Mouse (Mus musculus): ENCODE measurements at regions not wholly inside any gene's neighbourhood (a gene's known extent, or its start where the extent isn't known, plus 50 kb on each side); places are given as distances from the start of the nearest gene placed in this dataset.

- H3K27ac ChIP-seq = no peak overlapping the region
- intact Hi-C loops (cut with DNase I) = no loop called here
- no peaks in the 10 kb centered on the region for H3K4me1 ChIP-seq (ENCODE audit: control insufficient read depth, insufficient read depth, low read length)
- TF ChIP-seq EP300 (IDR thresholded peaks at IDR 0.05; ENCODE audit: insufficient read depth, low read depth, low read length) = no peak
- no peak for TF ChIP-seq CTCF (IDR thresholded peaks at IDR 0.05)
- TF ChIP-seq POLR2A (IDR thresholded peaks at IDR 0.05; ENCODE audit: insufficient read depth, low read depth, low read length) = no peak
- 78% methylated on average over 12 of the region's 12 CpGs for WGBS
- H3K36me3 ChIP-seq (ENCODE audit: control insufficient read depth, insufficient read depth, low read length) = no peaks in the 10 kb centered on the region
- no peak for DNase-seq
- no peak overlapping the region for H3K4me3 ChIP-seq
- no peaks in the 10 kb centered on the region for H3K27me3 ChIP-seq (ENCODE audit: control insufficient read depth, insufficient read depth, low read length)
- no peaks in the 10 kb centered on the region for H3K79me2 ChIP-seq (replicated peaks; ENCODE audit: control insufficient read depth, insufficient read depth, low read length)
- no peak overlapping the region for H3K9ac ChIP-seq (ENCODE audit: low read depth, low read length)
Observed at GRCm38 (mm10) chr6:101937467-101938392, 560.0 kb upstream of the Pdzrn3 start.

- TF ChIP-seq EP300 (IDR thresholded peaks at IDR 0.05; ENCODE audit: insufficient read depth, low read depth, low read length) = no peak
- TF ChIP-seq POLR2A (IDR thresholded peaks at IDR 0.05; ENCODE audit: insufficient read depth, low read depth, low read length) = no peak
- TF ChIP-seq CTCF (IDR thresholded peaks at IDR 0.05) = no peak
- no peak for DNase-seq
- no peaks in the 10 kb centered on the region for H3K4me1 ChIP-seq (ENCODE audit: control insufficient read depth, insufficient read depth, low read length)
- no peak overlapping the region for H3K27ac ChIP-seq
- 91% methylated on average over 5 of the region's 5 CpGs for WGBS
- H3K4me3 ChIP-seq = no peak overlapping the region
- intact Hi-C loops (cut with DNase I) = no loop called here
- H3K79me2 ChIP-seq (replicated peaks; ENCODE audit: control insufficient read depth, insufficient read depth, low read length) = no peaks in the 10 kb centered on the region
- no peak overlapping the region for H3K9ac ChIP-seq (ENCODE audit: low read depth, low read length)
- H3K36me3 ChIP-seq (ENCODE audit: control insufficient read depth, insufficient read depth, low read length) = no peaks in the 10 kb centered on the region
- no peaks in the 10 kb centered on the region for H3K27me3 ChIP-seq (ENCODE audit: control insufficient read depth, insufficient read depth, low read length)
Observed at GRCm38 (mm10) chr6:101931768-101932167, 554.1 kb upstream of the Pdzrn3 start.

DNA sequence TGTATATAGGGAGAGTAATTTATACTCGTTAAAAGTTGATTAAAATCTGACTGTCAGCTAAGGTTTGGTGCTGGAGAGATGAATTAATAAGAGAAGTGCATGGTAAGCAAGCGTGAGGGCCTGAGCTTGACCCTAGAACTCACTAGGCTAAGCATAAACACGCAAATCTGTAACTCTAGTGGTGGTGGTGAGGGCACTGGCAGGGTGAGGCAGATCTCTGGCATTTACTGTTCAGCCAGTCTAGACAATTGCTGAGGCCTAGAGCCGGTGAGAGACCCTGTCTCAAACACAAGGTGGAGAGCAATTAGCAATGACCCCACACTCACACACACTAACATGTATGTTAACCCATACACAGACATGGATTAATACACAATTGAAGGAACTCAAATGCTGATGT lies 544.0 kb upstream of the Pdzrn3 start:
- no peak for TF ChIP-seq POLR2A (IDR thresholded peaks at IDR 0.05; ENCODE audit: insufficient read depth, low read depth, low read length)
- TF ChIP-seq CTCF (IDR thresholded peaks at IDR 0.05) = no peak
- TF ChIP-seq EP300 (IDR thresholded peaks at IDR 0.05; ENCODE audit: insufficient read depth, low read depth, low read length) = no peak
- Histone ChIP-seq H3K27me3 (ENCODE audit: control insufficient read depth, insufficient read depth, low read length) (no peaks in the 10 kb centered on the region), H3K9ac (ENCODE audit: low read depth, low read length) (no peak overlapping the region), H3K79me2 (replicated peaks; ENCODE audit: control insufficient read depth, insufficient read depth, low read length) (no peaks in the 10 kb centered on the region), H3K4me1 (ENCODE audit: control insufficient read depth, insufficient read depth, low read length) (no peaks in the 10 kb centered on the region), H3K4me3 (no peak overlapping the region), H3K27ac (no peak overlapping the region), H3K36me3 (ENCODE audit: control insufficient read depth, insufficient read depth, low read length) (no peaks in the 10 kb centered on the region)
- DNase-seq = no peak
- intact Hi-C loops (cut with DNase I) = no loop called here
- 71% methylated on average over 4 of the region's 4 CpGs for WGBS

GRCm38 (mm10) chr6:101921186-101921585 lies 543.5 kb upstream of the Pdzrn3 start:
- Histone ChIP-seq H3K9ac (ENCODE audit: low read depth, low read length) (no peak overlapping the region), H3K4me3 (no peak overlapping the region), H3K27ac (no peak overlapping the region), H3K4me1 (ENCODE audit: control insufficient read depth, insufficient read depth, low read length) (no peaks in the 10 kb centered on the region), H3K36me3 (ENCODE audit: control insufficient read depth, insufficient read depth, low read length) (no peaks in the 10 kb centered on the region), H3K27me3 (ENCODE audit: control insufficient read depth, insufficient read depth, low read length) (no peaks in the 10 kb centered on the region), H3K79me2 (replicated peaks; ENCODE audit: control insufficient read depth, insufficient read depth, low read length) (no peaks in the 10 kb centered on the region)
- intact Hi-C loops (cut with DNase I) = no loop called here
- DNase-seq = no peak
- TF ChIP-seq CTCF (IDR thresholded peaks at IDR 0.05) (peak; percentile 40; the same call in 1 of the 2 replicates), POLR2A (IDR thresholded peaks at IDR 0.05; ENCODE audit: insufficient read depth, low read depth, low read length) (no peak)

- no peaks in the 10 kb centered on the region for H3K27me3 ChIP-seq (ENCODE audit: control insufficient read depth, insufficient read depth, low read length)
- H3K4me1 ChIP-seq (ENCODE audit: control insufficient read depth, insufficient read depth, low read length) = no peaks in the 10 kb centered on the region
- no peak overlapping the region for H3K4me3 ChIP-seq
- no peak overlapping the region for H3K27ac ChIP-seq
- no peak for DNase-seq
- no peak for TF ChIP-seq CTCF (IDR thresholded peaks at IDR 0.05)
- TF ChIP-seq EP300 (IDR thresholded peaks at IDR 0.05; ENCODE audit: insufficient read depth, low read depth, low read length) = no peak
- TF ChIP-seq POLR2A (IDR thresholded peaks at IDR 0.05; ENCODE audit: insufficient read depth, low read depth, low read length) = no peak
- no peak overlapping the region for H3K9ac ChIP-seq (ENCODE audit: low read depth, low read length)
- intact Hi-C loops (cut with DNase I) = no loop called here
- no peaks in the 10 kb centered on the region for H3K79me2 ChIP-seq (replicated peaks; ENCODE audit: control insufficient read depth, insufficient read depth, low read length)
- H3K36me3 ChIP-seq (ENCODE audit: control insufficient read depth, insufficient read depth, low read length) = no peaks in the 10 kb centered on the region
Observed at GRCm38 (mm10) chr6:101918914-101919313, 541.2 kb upstream of the Pdzrn3 start.

GRCm38 (mm10) chr6:101905029-101905342 lies 527.3 kb upstream of the Pdzrn3 start:
- Histone ChIP-seq H3K36me3 (ENCODE audit: control insufficient read depth, insufficient read depth, low read length) (no peaks in the 10 kb centered on the region), H3K79me2 (replicated peaks; ENCODE audit: control insufficient read depth, insufficient read depth, low read length) (no peaks in the 10 kb centered on the region), H3K4me1 (ENCODE audit: control insufficient read depth, insufficient read depth, low read length) (no peaks in the 10 kb centered on the region), H3K27ac (no peak overlapping the region), H3K9ac (ENCODE audit: low read depth, low read length) (no peak overlapping the region), H3K4me3 (no peak overlapping the region), H3K27me3 (ENCODE audit: control insufficient read depth, insufficient read depth, low read length) (no peaks in the 10 kb centered on the region)
- WGBS = 79% methylated on average over 2 of the region's 2 CpGs
- no peak for TF ChIP-seq POLR2A (IDR thresholded peaks at IDR 0.05; ENCODE audit: insufficient read depth, low read depth, low read length)
- TF ChIP-seq CTCF (IDR thresholded peaks at IDR 0.05) = no peak
- TF ChIP-seq EP300 (IDR thresholded peaks at IDR 0.05; ENCODE audit: insufficient read depth, low read depth, low read length) = no peak
- DNase-seq = no peak
- intact Hi-C loops (cut with DNase I) = no loop called here
